Mouse (Mus musculus) stomach, postnatal 0 days (tissue): ENCODE measurements at regions not wholly inside any gene's neighbourhood (a gene's known extent, or its start where the extent isn't known, plus 50 kb on each side); places are given as distances from the start of the nearest gene placed in this dataset.

Source experiments
- ATAC-seq: fragments of 200-750 bp; cut with Nextera tagmentation; 2 replicates; pipeline ENCODE4 v1.8.0; 2017; ENCODE audit not compliant: low FRiP score, low TSS enrichment
- DNase-seq: peaks from one replicate; pipeline ENCODE4 v3.0.0-alpha.2; 2016; ENCODE audit warnings: low spot score
- H3K27ac ChIP-seq: fragments of 300-500 bp; sonication (generic); replicated peaks from 2 replicates; pipeline ENCODE4 v1.5.1; 2014; ENCODE audit warnings: mild to moderate bottlenecking, control low read depth
- H3K27me3 ChIP-seq: fragments of 300-500 bp; sonication (generic); 2 replicates; pipeline ENCODE4 v1.6.1; 2014; ENCODE audit warnings: low read length; ENCODE audit not compliant: control insufficient read depth, insufficient read depth
- H3K36me3 ChIP-seq: fragments of 300-500 bp; sonication (generic); 2 replicates; pipeline ENCODE4 v1.6.1; 2014; ENCODE audit warnings: low read length, mixed read lengths; ENCODE audit not compliant: control insufficient read depth, insufficient read depth
- H3K4me1 ChIP-seq: fragments of 300-500 bp; sonication (generic); replicated peaks from 2 replicates; pipeline ENCODE4 v1.6.1; 2014; ENCODE audit warnings: antibody characterized with exemption; ENCODE audit not compliant: control insufficient read depth, insufficient read depth
- H3K4me2 ChIP-seq: fragments of 300-500 bp; sonication (generic); replicated peaks from 2 replicates; pipeline ENCODE4 v1.6.1; 2014; ENCODE audit warnings: low read depth, mild to moderate bottlenecking, control low read depth, moderate library complexity
- H3K4me3 ChIP-seq: fragments of 300-500 bp; sonication (generic); 2 replicates; pipeline ENCODE4 v1.5.1; 2014; ENCODE audit warnings: low read depth, low read length, control low read depth
- H3K9ac ChIP-seq: fragments of 300-500 bp; sonication (generic); 2 replicates; pipeline ENCODE4 v1.6.1; 2014; ENCODE audit warnings: mild to moderate bottlenecking, low read length, control low read depth, mixed read lengths
- H3K9me3 ChIP-seq: fragments of 300-500 bp; sonication (generic); 2 replicates; pipeline ENCODE4 v1.6.1; 2016; ENCODE audit warnings: low read length; ENCODE audit not compliant: control insufficient read depth
- CTCF ChIP-seq: IDR thresholded peaks from 2 replicates; pipeline ENCODE4 v1.5.1; 2016; ENCODE audit warnings: antibody characterized with exemption, low read depth, mild to moderate bottlenecking, moderate library complexity
- EP300 ChIP-seq: optimal IDR thresholded peaks from 2 replicates; pipeline ENCODE3; 2016; ENCODE audit warnings: antibody characterized with exemption
- WGBS: fragments of 180-500 bp; shearing (Covaris S2); extraction: QIAGEN DNeasy Blood & Tissue Kit; methylation state at CpG from one replicate; pipeline ENCODE4 v1.1.7; 2014; 5-methylcytosine and 5-hydroxymethylcytosine counted together

DNA sequence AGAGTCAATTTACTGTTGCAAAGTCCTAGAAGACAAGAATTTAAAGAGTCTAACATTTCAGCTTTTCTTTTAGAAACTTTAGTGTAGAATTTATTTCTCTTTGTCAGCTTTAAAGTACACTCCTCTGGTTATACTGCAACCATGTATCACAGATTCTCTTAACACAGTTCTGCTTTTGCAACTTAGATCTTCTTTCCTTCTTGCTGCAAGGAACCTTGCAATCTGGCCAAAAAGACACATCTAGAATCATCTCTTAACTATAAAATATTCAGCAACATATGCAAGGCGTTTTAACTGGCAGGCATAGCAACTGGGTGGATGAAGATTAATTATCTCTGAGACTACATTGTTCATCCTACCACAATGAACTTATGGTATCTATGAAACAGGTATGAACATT is 1844.6 kb upstream of the Slc7a12 start:
- WGBS = 60% methylated on average over 1 of the region's 1 CpGs
- Histone ChIP-seq H3K9ac (no peak overlapping the region), H3K27ac (no peak overlapping the region), H3K36me3 (no peaks in the 10 kb centered on the region), H3K4me2 (no peak overlapping the region), H3K9me3 (no peaks in the 10 kb centered on the region), H3K4me3 (no peak overlapping the region), H3K27me3 (no peaks in the 10 kb centered on the region), H3K4me1 (no peaks in the 10 kb centered on the region)
- ATAC-seq (no peak), DNase-seq (no peak)
- no peak for TF ChIP-seq CTCF
- TF ChIP-seq EP300 = no peak

DNA sequence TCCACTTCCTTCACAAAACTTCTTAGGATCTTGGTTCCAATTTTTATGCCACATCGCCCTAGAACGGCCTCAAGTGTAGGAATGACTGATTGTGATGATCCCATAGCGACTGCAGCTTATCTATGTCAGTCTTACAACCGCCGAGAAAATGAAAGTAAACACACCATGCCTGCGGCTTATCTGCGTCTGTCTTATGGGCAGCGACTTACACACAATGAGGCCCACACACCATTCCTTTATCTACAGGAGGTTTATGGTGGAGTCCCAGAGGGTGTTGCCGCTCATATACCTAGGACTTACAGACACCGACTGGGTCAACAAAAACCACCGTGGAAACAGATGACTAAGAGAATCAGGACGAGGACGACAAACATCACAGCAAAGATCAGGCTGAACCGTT is 1817.0 kb upstream of the Slc7a12 start:
- Histone ChIP-seq H3K36me3 (no peaks in the 10 kb centered on the region), H3K9ac (no peak overlapping the region), H3K27ac (no peak overlapping the region), H3K4me1 (no peaks in the 10 kb centered on the region), H3K4me3 (no peak overlapping the region), H3K9me3 (no peaks in the 10 kb centered on the region), H3K27me3 (no peaks in the 10 kb centered on the region), H3K4me2 (no peak overlapping the region)
- 69% methylated on average over 14 of the region's 14 CpGs for WGBS
- ATAC-seq (peak; percentile 57; the same call in 1 of the 2 replicates), DNase-seq (no peak)
- TF ChIP-seq CTCF (no peak), EP300 (no peak)
